Mouse (Mus musculus): ENCODE data around the gene Cntrob.

The Cntrob gene

GRCm38 (mm10) chr11:69297799-69298198, 25.8 kb downstream of the Cntrob start:
- no peak for DNase-seq

GRCm38 (mm10) chr11:69295286-69295685, 28.3 kb downstream of the Cntrob start:
- no peak for DNase-seq

GRCm38 (mm10) chr11:69291111-69291510, 32.5 kb downstream of the Cntrob start:
- no peak for DNase-seq

DNA sequence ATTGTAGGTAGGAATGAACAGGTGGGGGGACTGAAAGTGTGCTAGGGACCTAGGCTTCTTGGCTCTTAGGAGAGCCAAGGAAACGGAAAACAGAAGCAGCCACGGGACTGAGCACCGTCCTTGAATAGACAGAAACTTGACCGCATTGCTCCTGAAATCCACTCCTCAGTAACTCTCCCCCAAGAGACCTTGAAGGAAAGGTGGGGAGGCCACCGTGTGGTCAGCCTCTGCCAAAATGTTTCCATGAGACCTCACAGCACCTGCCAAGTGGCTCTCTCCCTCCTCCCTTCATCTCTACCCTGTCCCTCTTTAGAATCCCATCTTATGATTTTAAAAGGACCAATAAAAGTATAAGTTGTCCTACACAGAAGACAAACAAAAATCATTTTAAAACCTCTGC, 46.3 kb downstream of the Cntrob start:
- DNase-seq, result no peak

DNA sequence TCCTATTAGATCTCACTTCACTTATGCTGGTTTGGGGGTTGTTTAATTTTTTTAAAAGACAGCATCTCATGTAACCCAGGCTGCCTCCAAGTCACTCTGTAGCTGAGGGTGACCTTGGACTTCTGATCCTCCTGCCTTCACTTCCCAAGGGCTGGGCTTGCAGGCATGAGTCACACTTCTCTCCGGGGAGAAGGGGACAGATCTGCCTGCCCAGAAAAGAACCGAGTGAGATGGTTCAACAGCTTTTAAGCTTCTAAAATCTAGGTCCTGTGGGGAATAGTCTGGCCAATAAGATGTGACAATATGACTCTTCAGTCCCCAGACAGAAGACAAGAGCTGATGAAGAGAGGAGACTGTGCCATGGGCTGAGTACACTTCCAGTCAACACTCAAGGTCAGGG, 47.5 kb downstream of the Cntrob start:
- no peak for DNase-seq

GRCm38 (mm10) chr11:69275650-69276049, 47.9 kb downstream of the Cntrob start:
- no peak for DNase-seq

GRCm38 (mm10) chr11:69272122-69272740, 51.3 kb downstream of the Cntrob start:
- DNase-seq, result peak; percentile 37

GRCm38 (mm10) chr11:69269575-69269974, 54.0 kb downstream of the Cntrob start:
- DNase-seq, result peak; percentile 25

GRCm38 (mm10) chr11:69268100-69268499, 55.5 kb downstream of the Cntrob start:
- no peak for DNase-seq

- no peak for DNase-seq
These were observed 56.2 kb downstream of the Cntrob start for GRCm38 (mm10) chr11:69267341-69267740.

GRCm38 (mm10) chr11:69266253-69266652, 57.3 kb downstream of the Cntrob start:
- no peak for DNase-seq

DNA sequence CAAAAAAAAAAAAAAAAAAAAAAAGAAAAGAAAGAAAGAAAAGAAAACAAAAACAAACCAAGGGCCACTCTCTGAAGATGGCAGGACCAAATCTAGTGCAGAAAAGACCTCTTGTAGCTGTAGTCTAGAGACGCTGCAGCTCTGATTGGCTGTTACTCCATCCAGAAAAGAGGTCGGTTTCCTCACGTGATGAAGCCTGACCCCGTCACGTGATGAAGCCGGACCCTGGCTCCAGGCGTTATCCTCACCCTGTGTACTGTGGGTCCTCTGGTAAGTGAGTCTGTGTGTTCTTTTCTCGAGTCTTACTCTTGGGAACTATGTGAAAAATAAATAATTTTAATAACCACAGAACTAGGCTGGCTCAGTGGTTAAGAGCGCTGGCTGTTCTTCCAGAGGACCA, 58.2 kb downstream of the Cntrob start:
- no peak for DNase-seq

GRCm38 (mm10) chr11:69264276-69264675, 59.3 kb downstream of the Cntrob start:
- DNase-seq, result no peak

DNA sequence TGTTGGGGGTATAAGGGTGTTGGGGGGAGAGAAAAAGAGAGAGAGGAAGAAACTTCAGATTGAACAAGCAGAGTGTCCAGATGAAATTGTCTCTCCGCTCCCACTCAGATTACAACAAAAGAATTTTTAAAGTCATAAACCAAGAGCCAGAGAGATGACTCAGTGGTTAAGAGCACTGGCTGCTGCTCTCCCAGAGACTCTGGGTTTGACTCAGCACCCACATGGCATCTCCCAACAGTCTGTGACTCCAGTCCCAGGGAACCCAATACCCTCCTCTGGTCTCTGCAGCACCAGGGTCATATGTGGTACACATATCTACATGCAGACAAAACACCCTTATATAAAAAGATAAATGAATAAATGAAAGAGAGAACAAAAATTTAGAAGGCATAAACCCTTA, 63.5 kb downstream of the Cntrob start:
- DNase-seq, result no peak

DNA sequence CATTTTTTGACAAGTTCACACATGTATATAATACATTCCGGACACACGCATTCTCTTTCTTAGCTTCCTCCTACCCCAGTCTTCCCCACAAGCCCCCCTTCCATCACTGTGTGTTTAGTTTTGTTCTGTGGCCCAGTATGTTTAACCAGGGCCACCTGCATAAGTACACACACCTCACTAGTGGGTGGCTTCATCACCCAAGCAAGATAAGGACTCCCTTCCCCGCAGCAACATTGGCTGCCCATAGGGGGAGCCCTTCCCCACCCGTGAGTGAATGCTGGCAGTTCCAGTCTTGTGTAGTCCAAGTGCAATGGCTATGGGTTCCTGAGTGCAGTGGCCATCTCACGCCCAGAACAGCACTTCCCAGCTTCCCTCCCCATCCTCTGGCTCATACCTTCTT, 65.3 kb downstream of the Cntrob start:
- DNase-seq, result no peak

GRCm38 (mm10) chr11:69257807-69258206, 65.8 kb downstream of the Cntrob start:
- no peak for DNase-seq

DNA sequence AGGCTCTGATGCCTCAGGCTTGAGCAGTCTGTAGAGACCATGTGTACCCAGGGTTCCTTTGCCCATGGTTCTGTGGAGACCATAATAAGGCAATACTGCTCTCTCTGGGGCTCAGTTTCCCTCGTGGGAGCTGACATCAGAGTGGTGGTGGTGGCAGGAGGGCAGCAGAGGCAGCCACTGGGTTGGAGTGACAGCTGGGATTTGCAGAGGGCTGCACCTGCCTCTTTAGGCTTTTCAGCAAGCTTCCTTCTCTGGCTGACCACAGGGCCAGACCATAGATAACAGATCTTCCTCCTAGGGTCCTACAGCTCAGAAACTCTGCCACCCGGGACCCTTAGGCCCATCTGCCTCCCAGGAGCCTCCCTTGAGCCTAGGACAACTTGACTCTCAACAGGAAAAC, 66.5 kb downstream of the Cntrob start:
- no peak for DNase-seq

- DNase-seq, result no peak
These were observed 68.8 kb downstream of the Cntrob start for GRCm38 (mm10) chr11:69254808-69255207.

- no peak for DNase-seq
These were observed 70.4 kb downstream of the Cntrob start for GRCm38 (mm10) chr11:69253131-69253530.

GRCm38 (mm10) chr11:69251953-69252352, 71.6 kb downstream of the Cntrob start:
- no peak for DNase-seq

DNA sequence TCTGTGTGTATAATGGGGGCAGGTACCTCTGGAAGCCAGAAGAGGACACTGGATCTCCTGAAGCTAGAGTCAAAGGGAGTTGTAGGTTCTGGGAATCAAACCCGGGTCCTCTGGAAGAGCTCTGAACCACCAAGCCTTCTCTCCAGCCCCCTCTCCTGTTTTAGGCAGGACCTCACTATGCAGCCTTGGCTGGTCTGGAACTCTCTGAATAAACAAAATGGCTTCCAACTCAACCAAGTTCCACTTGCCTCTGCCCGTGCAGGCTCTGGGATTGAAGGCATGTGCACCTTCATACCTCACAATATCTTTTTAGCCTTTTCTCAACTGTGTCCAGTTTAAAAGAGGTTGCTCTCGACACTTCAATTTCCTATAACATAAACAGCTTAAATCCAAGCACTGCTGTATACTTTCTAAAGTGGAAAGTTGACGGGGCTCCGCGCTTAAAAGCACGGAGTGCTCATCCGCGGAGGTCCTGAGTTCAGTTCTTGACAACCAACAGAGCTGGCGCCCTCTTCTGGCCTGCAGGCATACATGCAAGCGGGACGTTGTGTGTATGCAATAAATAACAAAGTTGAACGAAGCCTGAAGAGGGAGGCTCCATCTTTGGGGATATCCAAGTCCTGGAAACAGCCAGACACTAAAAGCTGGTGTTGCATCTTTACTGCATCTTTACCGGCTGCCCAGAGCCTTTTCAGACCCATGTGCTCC, 72.3 kb downstream of the Cntrob start:
- no peak for DNase-seq

DNA sequence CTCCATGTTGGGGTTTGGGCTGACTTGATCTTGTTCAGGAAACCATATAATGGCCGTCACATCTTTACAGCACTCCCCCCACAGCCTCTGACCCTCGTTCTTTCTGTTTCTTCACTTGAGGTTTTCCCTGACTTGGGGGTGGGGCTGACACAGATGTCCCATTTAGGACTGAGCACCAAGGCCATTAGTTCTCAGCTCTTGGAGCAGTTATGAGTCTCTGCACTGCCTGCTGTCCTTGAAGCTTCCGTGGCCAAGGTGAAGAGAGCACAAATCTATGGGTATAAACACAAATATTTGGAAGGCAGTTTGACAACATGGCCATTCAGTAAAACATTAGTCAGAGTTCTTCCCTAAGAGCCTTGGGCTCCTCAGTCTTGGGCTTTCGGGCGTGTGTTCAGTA, 73.5 kb downstream of the Cntrob start:
- no peak for DNase-seq

All from kidney, adult 11 months (tissue).